Mouse (Mus musculus) adrenal gland, postnatal 25 days (tissue): Measurements from ENCODE around the gene Cd28. TPM values are rescaled to one million over a fixed set of nuclear protein-coding genes. Genes with fewer than 3 reads are reported as not detected.

Experiments used
- DNase-seq: peaks from one replicate; pipeline ENCODE4 v3.0.0; 2021; ENCODE audit warnings: mixed read lengths
- long read RNA-seq: library from polyadenylated mRNA; stranded (forward); transcript quantifications from one replicate; pipeline ENCODE4 v2.0.0, GENCODE M21; 2021
- total RNA-seq: library from RNA; stranded (reverse); gene quantifications from 2 replicates; pipeline ENCODE4 v1.2.3, GENCODE M21; 2021

Gene Cd28
- total RNA-seq, result 0.52 and 0.58 TPM in 2 replicates
- long read RNA-seq, result 0 reads

GRCm38 (mm10) chr1:60716567-60716966 is at the start of gene Cd28:
Gene Cd28 (plus strand): TSS chr1:60716800.
- no peak for DNase-seq

DNA sequence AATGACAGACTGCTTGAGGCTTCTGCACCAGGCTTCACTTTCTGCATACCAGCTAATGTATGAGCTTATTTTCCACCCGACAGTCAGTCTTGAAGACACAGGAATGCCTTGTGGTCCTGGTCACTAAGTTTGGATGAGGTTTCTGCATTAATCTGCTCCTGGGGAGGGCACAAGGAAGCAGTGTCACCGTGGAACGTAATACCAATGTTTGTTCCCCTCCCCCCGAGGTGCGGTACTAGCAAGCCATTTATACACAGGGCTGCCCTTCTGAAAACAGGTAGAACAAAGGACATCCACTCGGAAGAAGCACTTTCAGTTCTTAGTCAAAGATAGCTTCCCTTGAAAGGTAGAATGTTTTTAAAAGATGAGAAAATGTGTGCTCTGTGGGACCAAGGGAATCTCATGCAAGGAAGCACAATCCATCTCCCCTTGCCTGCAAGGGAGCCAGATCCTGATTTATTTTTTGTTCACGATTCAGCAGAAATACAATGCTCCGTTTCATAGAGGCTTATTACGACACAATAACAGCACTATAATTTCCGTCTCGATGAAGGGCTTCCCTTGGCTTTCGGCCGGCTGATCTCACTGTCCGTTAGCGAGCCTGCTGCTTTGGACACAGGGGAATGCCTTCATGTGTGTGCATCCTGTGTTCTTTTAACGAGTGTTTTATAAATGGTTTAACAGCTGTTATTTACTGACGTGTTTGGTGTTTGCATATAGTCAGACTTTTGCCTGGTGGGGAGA is 48.6 kb upstream of the Cd28 start:
- no peak for DNase-seq

DNA sequence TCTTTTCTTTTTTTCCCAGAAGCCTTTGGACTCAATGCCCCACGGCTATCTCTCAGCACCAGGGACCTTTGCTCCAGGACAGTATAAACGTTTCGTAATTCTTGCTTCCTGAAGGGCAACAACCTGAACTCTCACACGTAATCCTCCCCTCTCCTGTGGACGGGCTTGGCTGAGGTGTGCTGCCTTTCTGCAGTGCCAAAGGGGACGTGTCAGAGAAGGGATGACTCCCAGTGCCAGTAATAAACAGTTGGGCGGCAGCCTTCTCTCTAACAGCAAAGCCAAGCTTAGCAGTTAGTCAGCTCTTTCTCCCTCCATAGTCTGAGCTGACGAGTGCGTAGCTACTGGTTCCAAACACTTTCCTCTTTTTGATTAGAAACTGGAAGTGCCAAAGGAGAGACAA is 47.6 kb upstream of the Cd28 start:
- peak; percentile 12 for DNase-seq

DNA sequence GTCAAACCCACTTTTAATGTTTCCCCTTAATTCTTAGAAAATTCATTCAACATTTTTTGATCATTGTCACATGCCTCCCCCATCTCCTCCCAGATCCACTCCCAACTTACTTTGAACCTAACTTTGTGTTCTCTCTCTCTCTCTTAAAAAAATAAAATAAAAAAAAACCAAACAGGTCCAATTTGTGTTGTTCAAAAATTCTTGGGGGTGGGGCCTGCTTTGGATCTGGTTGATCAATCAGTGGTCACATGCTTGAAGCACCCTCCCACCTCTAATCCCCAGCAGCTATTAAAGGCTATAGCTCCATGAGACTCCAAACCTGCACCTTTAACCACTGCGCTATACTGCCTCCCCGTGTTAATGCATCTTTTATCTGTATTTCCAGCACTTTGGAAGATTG is 46.9 kb upstream of the Cd28 start:
- no peak for DNase-seq

DNA sequence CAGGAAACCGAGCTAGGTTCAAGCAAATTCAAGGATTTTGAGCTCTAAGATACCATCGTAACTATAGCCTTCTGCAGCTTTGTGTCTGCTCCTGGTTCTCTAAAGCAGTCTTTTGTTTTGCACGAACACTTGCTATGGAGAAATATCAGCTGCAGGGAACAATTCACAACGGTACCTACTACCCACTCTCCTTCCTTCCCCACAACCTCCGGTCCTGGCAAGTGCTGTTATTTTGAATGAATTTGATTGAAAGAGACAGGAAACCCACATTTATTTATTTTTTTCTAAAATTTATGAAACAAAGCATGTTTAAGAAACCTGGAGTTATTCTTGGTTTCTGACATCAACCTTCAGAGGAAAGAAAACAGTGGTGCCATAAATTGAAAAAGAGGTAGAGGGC is 46.4 kb upstream of the Cd28 start:
- no peak for DNase-seq

- no peak for DNase-seq
Observed at GRCm38 (mm10) chr1:60683766-60684165, 32.8 kb upstream of the Cd28 start.

DNA sequence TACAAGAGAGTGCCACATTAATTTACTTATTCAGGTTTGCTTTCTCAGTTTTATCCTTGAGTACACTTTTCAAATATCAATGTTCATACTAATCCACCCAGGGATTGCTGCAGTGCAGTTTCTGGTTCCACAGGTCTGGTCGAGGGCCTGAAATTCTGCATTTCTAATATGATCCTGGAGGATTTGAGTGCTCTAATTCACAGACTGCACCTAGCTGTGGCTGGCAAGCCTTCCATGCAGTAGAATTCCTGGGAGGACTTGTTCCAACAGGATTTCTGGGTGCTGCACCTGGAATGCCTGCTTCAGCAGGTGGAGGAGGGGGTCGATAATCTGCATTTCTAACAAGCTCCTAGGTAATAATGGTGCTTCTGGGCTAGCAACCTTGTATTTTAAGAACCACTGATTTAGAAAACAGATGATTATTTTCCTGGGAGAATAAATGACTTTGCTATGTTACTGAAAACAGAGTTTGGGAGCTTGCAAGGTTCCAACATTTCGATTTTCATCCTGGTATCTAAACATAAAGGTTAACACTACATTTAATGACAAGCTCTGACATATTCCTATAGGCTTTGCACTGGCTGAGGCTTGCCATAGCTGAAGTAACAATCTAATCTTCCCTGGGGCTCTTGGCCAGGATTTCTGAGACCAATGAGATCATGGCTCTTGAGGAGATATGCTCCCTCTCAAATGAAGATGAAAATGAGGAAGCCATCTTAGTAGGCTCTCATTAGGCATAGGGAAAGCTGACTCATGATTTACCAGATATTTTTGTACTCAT is 20.3 kb upstream of the Cd28 start:
- DNase-seq, result no peak

DNA sequence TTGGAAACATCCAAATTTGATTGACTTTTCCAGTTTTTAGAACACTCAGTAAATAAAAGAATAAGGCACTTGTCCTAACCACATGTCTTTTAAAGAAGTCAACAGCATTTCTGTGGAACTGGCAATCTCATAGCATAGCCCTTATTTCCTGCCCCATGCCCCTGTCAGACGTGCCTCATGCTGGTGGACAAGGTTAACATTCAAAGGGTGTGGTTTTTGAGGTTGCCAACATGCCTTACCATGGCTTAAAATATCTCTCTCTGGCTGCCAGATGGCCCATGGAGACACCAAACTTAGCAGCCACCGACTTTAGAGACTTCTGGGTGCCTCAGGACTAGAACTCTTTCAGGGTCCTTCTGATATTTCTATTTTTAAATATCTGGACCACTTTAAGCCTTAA is 14.0 kb upstream of the Cd28 start:
- DNase-seq, result no peak

DNA sequence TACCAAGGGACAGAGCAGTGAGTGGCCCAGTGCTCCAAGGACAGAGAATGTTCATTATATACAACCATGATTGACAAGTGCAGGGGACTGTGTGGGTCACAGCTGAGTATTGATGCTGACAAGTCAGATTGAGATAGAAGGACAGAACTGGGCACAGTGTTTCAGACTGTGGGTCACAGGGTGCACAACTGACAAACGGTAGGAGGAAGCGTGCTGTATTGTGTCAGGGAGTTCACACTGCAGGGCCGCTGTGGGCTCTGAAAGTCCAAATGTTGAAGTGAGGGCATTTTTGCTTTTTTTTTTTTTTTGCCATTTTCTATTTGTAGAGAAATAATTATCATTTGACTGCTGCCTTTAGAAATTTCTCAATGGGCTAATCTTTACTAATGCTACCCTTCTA is 3.4 kb upstream of the Cd28 start:
- no peak for DNase-seq

DNA sequence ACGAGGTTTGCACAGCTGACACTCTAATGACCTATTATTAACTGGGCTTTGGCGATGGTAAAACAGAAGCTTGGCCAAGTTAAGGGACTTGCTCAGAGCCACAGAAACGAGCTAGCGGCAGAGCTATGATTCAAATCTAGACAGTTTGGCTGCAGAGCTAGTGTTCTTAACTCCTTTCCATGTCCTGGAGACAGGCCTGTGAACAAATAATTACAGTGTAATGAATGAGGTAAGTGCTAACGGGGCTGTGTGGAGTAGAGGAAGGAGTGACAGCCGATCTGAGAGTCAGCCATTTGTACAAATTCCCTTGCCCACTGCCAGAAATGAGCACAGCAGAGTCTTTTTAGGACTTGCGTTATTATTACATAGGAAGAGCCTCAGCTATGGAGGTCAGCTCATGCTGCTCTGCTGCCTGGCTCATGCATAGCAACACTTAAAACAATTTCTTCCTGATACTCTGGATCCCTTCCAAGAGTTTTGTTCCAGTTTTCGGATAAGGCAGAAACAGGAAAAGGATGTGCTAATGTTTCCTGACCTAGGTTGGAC is 876 bp upstream of the Cd28 start:
- no peak for DNase-seq

DNA sequence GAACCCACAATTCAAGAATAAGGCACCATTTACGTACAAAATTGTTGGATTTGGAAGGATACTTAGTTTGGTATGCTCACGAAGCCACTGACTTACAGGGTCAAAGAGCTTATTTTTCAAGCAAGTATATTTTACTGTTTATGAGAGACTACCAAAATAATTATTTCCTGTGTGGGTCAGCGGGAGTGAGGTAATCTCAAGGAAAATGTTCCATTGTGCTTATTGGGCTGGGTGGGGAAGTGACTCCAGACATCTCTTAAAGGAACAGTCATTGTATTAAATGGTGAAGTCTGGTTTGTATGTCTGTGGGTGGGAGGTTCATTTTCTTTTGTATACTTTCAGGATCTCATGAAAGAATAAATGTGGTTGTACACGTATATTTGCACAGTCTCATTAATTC is 2.0 kb downstream of the Cd28 start:
- no peak for DNase-seq

DNA sequence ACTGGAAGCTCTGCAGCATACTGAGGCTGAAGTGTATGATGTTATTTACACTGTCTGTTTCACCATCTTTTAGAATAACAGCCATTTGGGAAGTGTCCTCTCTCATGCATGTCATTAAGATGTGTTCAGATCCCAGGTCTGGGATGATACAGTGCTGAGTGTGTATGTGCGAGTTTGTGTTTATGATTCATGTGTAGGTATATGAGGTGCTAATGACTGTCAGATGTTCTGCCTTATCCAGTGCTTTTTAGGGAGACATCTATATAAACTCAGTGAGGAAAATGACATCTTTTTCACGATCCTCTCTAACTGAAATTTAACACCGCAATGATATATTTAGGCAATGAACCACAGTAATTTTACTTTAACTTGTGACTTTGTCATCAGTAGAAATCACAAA is 7.0 kb downstream of the Cd28 start:
- no peak for DNase-seq

DNA sequence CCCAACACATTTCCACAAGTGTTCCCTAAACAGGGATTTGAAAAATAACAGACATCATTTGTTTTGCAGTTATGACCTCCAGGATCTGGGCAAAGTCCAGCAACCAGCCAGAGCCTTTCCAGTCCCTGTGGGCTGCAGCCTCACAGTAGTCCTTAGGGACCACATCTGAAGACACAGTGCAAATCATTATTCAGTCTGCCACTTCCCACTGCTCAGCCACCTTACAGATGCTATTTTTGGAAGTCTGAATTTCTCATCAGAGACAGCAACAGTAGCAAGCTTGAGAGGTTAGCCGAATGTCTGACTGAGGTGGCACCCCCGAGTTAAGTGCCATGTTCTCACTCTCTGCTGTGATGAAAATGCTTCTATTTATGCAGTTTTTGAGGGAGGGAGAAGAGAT is 15.3 kb downstream of the Cd28 start:
- no peak for DNase-seq

DNA sequence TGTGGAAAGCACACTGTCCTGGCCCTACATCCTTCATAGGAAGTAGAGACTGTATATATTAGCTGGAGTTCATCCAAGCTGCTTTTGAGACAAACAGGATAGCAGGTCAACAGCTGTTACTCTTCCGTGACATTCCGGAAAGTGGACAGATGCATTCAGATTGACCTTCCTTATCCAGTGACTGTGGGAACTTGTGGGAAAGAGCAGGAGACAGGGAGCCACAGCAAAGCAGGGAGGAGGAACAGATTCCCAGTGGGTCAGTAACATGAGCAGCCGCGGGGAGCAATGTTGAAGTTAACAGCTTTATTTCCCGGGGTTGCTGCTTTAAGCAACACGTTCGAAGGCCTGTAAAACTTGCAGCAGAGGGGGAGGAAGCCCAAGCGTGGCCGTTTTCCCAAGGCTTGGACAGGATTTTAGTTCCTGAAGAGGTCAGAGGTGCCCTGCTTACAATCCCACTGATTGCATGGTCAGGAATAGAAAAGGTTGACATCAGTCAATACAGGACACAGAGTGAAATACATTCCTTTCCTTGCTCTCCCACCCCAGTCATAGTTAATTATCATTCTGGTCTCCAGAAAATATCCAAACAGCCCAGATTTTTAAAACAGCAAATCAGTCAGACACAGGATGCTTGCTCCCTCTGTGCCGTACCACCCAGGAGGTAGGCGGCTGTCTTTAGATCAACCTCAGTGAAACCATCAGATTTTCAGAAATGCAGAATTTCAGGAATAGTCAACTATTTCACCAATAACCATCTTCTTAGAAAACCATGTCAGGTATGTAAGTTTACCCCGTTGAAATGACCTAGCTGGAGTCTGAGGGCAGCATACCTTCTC is 18.7 kb downstream of the Cd28 start:
- no peak for DNase-seq

DNA sequence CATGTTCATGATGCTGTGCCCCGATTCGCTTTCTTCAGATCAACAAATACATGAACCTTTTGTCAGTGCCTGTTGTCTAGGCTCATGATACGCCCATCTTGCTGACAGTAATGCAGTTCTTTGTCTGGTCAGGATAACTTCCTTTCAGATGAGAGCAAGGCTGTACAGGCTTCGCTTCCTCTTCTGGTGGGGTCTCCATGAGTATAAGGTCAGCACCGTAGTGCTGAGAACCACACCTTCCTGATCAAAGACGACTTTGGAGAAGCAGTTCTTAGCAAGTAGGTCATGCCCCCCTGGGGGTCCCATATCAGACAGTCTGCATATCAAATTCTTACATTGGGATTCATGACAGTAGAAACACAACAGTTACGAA is 19.3 kb downstream of the Cd28 start:
- DNase-seq, result no peak

DNA sequence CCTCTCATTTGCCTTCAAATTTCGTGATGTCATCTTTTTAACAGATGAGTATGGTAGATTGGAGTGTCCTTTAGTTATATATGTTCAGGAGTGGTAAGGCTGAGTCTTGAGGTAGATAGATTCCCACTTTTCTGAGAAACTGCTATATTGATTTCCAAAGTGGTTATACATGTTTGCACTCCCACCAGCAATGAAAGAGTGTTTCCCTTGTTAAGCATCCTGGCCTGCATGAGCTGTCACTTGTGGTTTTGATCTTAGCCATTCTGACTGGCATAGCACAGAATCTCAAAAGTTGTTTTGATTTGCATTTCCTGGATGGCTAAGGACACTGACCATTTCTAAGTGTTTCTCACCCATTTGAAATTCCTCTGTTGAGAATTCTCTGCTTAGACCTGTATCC is 27.7 kb downstream of the Cd28 start:
- DNase-seq, result no peak

GRCm38 (mm10) chr1:60745664-60746063 is 29.1 kb downstream of the Cd28 start:
- no peak for DNase-seq

DNA sequence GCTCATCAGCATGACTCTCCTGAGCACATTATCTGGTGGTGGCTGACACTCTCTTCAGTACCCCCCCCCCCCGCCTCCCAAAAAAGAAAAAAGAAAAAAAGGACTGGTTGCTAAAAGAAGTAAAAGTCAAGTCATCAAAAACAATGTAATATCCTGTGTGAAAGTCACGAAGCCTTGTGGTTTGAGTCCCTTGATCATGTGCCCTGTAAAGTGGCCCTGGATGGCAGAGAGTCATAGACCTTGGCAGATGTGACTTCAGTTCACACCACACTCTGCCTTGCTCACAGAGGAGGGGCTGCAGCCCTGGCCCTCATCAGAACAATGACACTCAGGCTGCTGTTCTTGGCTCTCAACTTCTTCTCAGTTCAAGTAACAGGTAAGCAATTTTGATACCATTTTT is 29.6 kb downstream of the Cd28 start:
- DNase-seq, result no peak

- no peak for DNase-seq
Observed at GRCm38 (mm10) chr1:60746856-60747255, 30.3 kb downstream of the Cd28 start.

DNA sequence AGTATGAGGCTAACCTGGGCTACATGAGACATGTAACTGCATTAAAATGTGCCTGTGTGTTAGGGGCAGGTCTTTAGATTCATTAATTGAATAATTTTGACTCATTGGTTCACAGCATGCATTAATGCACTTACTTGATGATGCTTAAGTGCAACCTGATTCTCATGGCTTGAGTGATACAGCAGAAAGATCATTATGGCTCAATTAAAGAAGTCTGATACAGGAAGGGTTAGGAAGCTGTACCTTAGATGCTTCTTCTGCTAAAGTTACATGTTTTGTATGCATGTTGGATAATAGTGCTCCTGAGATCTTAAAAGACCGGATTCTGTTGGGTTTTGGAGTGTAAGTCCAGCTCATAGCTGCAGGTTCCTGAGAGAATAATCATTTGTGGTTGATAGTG is 31.7 kb downstream of the Cd28 start:
- DNase-seq, result no peak

GRCm38 (mm10) chr1:60748936-60749335 is 32.3 kb downstream of the Cd28 start:
- DNase-seq, result no peak

DNA sequence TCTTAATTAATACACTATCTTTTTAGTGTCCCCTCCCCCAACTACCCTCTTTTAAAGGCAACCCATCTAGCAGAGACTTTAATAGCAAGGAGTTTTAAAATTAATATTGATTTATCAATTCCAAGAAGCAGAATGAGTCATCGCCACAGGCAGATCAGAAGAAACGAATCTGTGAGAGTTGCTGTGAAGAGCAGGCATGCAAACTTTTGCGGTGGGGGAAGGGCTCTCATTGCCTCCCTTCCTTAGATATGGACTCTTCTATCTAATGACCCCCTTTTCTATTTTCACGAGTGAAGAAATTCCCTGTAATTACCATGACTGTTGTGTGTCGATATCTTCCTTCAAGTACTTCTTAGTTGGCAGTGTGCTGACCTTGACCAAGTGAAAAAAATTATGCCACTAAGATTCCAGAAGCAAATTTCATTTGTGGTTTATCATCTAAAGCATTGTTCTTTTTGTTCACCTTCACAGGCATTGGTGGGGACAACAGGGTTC is 32.8 kb downstream of the Cd28 start:
- DNase-seq, result no peak
